In the genomic region with DNA sequence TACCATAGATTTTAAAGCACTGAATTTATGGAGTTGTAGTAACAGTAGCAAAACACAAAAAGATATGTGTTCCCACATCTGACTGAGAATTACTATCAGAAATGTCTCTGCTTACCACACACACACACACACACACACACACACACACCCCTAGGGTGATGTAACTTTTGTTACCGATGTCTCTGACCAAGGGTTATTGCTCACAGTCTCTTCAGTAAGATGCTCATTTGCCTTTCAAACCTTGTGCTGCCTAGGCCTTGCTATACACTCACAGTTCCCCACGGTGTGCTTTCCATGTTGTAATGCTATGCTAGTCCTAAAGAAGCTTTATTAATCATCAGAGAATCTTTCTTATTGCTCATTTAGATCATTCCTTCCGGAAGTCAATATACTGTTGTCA, we compare ENCODE assay signal across 20 mouse cellular contexts. TPM values are rescaled to one million over a fixed set of nuclear protein-coding genes. Genes with fewer than 3 reads are reported as not detected.
DNase-seq lines count a peak whose midpoint lies in the region; ATAC-seq and TF ChIP-seq lines count a peak whose summit lies in the region.
"Had no signal": no experiment of that assay in that cellular context is flagged by ENCODE, and none has a peak within 500 bp of the region (broad histone marks: within the 10 kb centered on the region; RNA-seq: fewer than 3 reads in every experiment).

No protein-coding gene starts in this region.

- dilution Hi-C loops in CH12.LX (cut with MboI; ENCODE audit: extremely low pct_ligation_motif_present, extremely low pct_unique_long_range_greater_than_20kb, low sequenced_read_pairs): no loop called here

- no peak for TF ChIP-seq CTCF in CH12.LX (conservative IDR thresholded peaks at IDR 0.05 in 1 of 2, IDR thresholded peaks at IDR 0.05 in 1 of 2; ENCODE audit: low read depth in 2 of 2, low read length in 2 of 2)

- no peaks in the 10 kb centered on the region for H3K27me3 ChIP-seq in CH12.LX (replicated peaks)
- H3K27me3 ChIP-seq in hindbrain, embryonic 12.5 days: no peaks in the 10 kb centered on the region
- H3K27me3 ChIP-seq in neural tube, embryonic 15.5 days (replicated peaks): no peaks in the 10 kb centered on the region
- H3K27me3 ChIP-seq: Patski had no signal

- no peak for TF ChIP-seq POLR2A in CH12.LX (IDR thresholded peaks at IDR 0.05; ENCODE audit: low read depth, low read length)

- no peak overlapping the region for H3K4me3 ChIP-seq in CH12.LX (replicated peaks in 1 of 3; ENCODE audit: low read depth in 2 of 3, low read length in 2 of 3, poor library complexity in 1 of 3)
- H3K4me3 ChIP-seq in hindbrain, embryonic 12.5 days: no peak overlapping the region
- no peak overlapping the region for H3K4me3 ChIP-seq in neural tube, embryonic 15.5 days (replicated peaks)

- H3K4me2 ChIP-seq in CH12.LX (ENCODE audit: insufficient read depth, low read depth, poor library complexity, severe bottlenecking): no peak overlapping the region
- no peak overlapping the region for H3K4me2 ChIP-seq in hindbrain, embryonic 12.5 days (replicated peaks)
- no peak overlapping the region for H3K4me2 ChIP-seq in neural tube, embryonic 15.5 days

- H3K9me3 ChIP-seq in CH12.LX (replicated peaks; ENCODE audit: low read length): no peaks in the 10 kb centered on the region
- no peaks in the 10 kb centered on the region for H3K9me3 ChIP-seq in hindbrain, embryonic 12.5 days (replicated peaks)
- no peaks in the 10 kb centered on the region for H3K9me3 ChIP-seq in neural tube, embryonic 15.5 days (replicated peaks)
- H3K9me3 ChIP-seq: G1E had no signal

- TF ChIP-seq RAD21 in CH12.LX (IDR thresholded peaks at IDR 0.05; ENCODE audit: low read depth, low read length): no peak

- no peak for ATAC-seq in hindbrain, embryonic 12.5 days (ENCODE audit: low FRiP score)
- no peak for ATAC-seq in neural tube, embryonic 15.5 days (ENCODE audit: low FRiP score)
- ATAC-seq: activated CD4-positive, CD25-positive, alpha-beta regulatory T cell, adult 4 months; CD4-positive, CD25-positive, alpha-beta regulatory T cell, adult 4 months; Patski had no signal

- in situ Hi-C loops in CH12.LX (cut with MboI; ENCODE audit: low pct_ligation_motif_present, low pct_unique_long_range_greater_than_20kb, low sequenced_read_pairs): no loop called here

- no peak overlapping the region for H3K9ac ChIP-seq in CH12.LX (ENCODE audit: insufficient read depth, low read depth)
- no peak overlapping the region for H3K9ac ChIP-seq in hindbrain, embryonic 12.5 days
- H3K9ac ChIP-seq in neural tube, embryonic 15.5 days (replicated peaks): no peak overlapping the region

- DNase-seq in 416B (ENCODE audit: low read depth) (peak; percentile 50), CH12.LX (ENCODE audit: extremely low read depth) (peak; percentile 75)
- DNase-seq: adrenal gland, adult 2 months; adrenal gland, adult 8-10 months; adrenal gland, postnatal 10 days; adrenal gland, postnatal 14 days; adrenal gland, postnatal 25 days; adrenal gland, postnatal 36 days; B cell, adult 2 months; cerebellum, adult 11 months; cerebellum, adult 11-12 months; cerebellum, adult 18-20 months; cerebellum, adult 2 months; cerebellum, adult 8-10 months had no signal

- H3K4me1 ChIP-seq in CH12.LX (ENCODE audit: control insufficient read depth in 1 of 2, insufficient read depth in 2 of 2): peaks cover 7 to 29% of the 10 kb centered on the region in 2 experiments
- H3K4me1 ChIP-seq in hindbrain, embryonic 12.5 days: peaks cover 9% of the 10 kb centered on the region
- peaks cover 9% of the 10 kb centered on the region; the same call in 1 of the 2 replicates for H3K4me1 ChIP-seq in neural tube, embryonic 15.5 days

- peaks cover 12 to 31% of the 10 kb centered on the region in 2 experiments for H3K36me3 ChIP-seq in CH12.LX (replicated peaks in 1 of 2; ENCODE audit: control insufficient read depth in 1 of 2, insufficient read depth in 1 of 2, low read length in 1 of 2)
- peaks cover 4% of the 10 kb centered on the region; the same call in 1 of the 2 replicates for H3K36me3 ChIP-seq in hindbrain, embryonic 12.5 days
- no peaks in the 10 kb centered on the region for H3K36me3 ChIP-seq in neural tube, embryonic 15.5 days

- H3K79me2 ChIP-seq in CH12.LX (replicated peaks; ENCODE audit: control insufficient read depth, extremely low read depth, insufficient read depth, poor library complexity, severe bottlenecking): peaks cover 11% of the 10 kb centered on the region

- H3K27ac ChIP-seq in CH12.LX (ENCODE audit: insufficient read depth, low read depth): no peak overlapping the region
- H3K27ac ChIP-seq in hindbrain, embryonic 12.5 days: no peak overlapping the region
- H3K27ac ChIP-seq in neural tube, embryonic 15.5 days (replicated peaks): no peak overlapping the region

- WGBS in hindbrain, embryonic 12.5 days: 94% methylated on average over 3 of the region's 3 CpGs
- 78% methylated on average over 3 of the region's 3 CpGs for WGBS in neural tube, embryonic 15.5 days

- TF ChIP-seq EP300 in CH12.LX (IDR thresholded peaks at IDR 0.05; ENCODE audit: low read length): no peak; the same call in 1 of the 2 replicates

TF ChIP-seq in CH12.LX, 34 proteins besides CTCF, POLR2A, EP300 and RAD21:
- TF ChIP-seq IRF4 (IDR thresholded peaks at IDR 0.05; ENCODE audit: low read depth, low read length) (peak; percentile 55; the same call in 1 of the 2 replicates), MXI1 (IDR thresholded peaks at IDR 0.05; ENCODE audit: low read depth, low read length) (peak; percentile 19; the same call in 1 of the 2 replicates), TBP (conservative IDR thresholded peaks at IDR 0.05; ENCODE audit: low read depth, low read length) (peak; percentile 70), MYC (IDR thresholded peaks at IDR 0.05; ENCODE audit: low read depth, low read length) (peak; percentile 73; the same call in 1 of the 2 replicates), ETS1 (conservative IDR thresholded peaks at IDR 0.05; ENCODE audit: low read depth, low read length) (peak; percentile 30; the same call in 1 of the 2 replicates), USF2 (conservative IDR thresholded peaks at IDR 0.05; ENCODE audit: low read depth, low read length) (no peak), MEF2A (IDR thresholded peaks at IDR 0.05; ENCODE audit: borderline replicate concordance, low read depth, low read length) (0 out of 2 replicates have a peak, but pooled peaks have one; percentile 20), GABPA (IDR thresholded peaks at IDR 0.05; ENCODE audit: insufficient replicate concordance, low read depth, low read length) (no peak), CHD1 (IDR thresholded peaks at IDR 0.05; ENCODE audit: low read depth, low read length) (0 out of 2 replicates have a peak, but pooled peaks have one; percentile 40), ZNF384 (IDR thresholded peaks at IDR 0.05; ENCODE audit: low read depth, low read length) (no peak)

RNA-seq across cellular contexts. Expression of a gene that starts 3.0 kb away (rescaled TPM):
- total RNA-seq in CH12.LX (2012; rRNA removed) (26.3 and 38.7 TPM in 2 replicates), CH12.LX (2014; rRNA removed) (68.9 and 74.3 TPM in 2 replicates)
- polyA plus RNA-seq in CH12.LX (2012; ENCODE audit: insufficient read length, low read depth): 25.1 and 29.0 TPM in 2 replicates
- 36.9 and 37.3 TPM in 2 replicates for polyA plus RNA-seq in hindbrain, embryonic 12.5 days (2016; fragmentation: Nextera tagmentation; extraction: Ambion mirVana)
- polyA plus RNA-seq in neural tube, embryonic 15.5 days (2015; fragmentation: Nextera tagmentation; extraction: Ambion mirVana): 28.0 and 28.2 TPM in 2 replicates
